Mouse (Mus musculus) heart, postnatal 25 days (tissue): Measurements from ENCODE around the gene Casr. TPM values are rescaled to one million over a fixed set of nuclear protein-coding genes. Genes with fewer than 3 reads are reported as not detected.

Experiments used
- DNase-seq: peaks from one replicate; pipeline ENCODE4 v3.0.0; 2022; ENCODE audit warnings: low spot score
- intact Hi-C: fragments of 180-260 bp; cut with DNase I; formaldehyde crosslinking; loops from one replicate; pipeline ENCODE4 v1.15.1; 2025
- total RNA-seq, 2 experiments: library from RNA; stranded (reverse); gene quantifications; 2 replicates each; pipeline ENCODE4 v1.2.3; 2021

Gene Casr
- total RNA-seq, 2 experiments from 2014 or later, result not detected

GRCm38 (mm10) chr16:36526596-36527282 lies 35.2 kb downstream of the Casr start:
- intact Hi-C loops, result no loop called here

GRCm38 (mm10) chr16:36523095-36523494 lies 38.8 kb downstream of the Casr start:
- DNase-seq, result no peak
- intact Hi-C loops, result no loop called here

More at GRCm38 (mm10) chr16:36526596-36527282, 35.2 kb downstream of the Casr start:
- DNase-seq, result no peak

- DNase-seq, result no peak
- intact Hi-C loops, result no loop called here
These were observed 45.6 kb downstream of the Casr start for GRCm38 (mm10) chr16:36516355-36516754.

GRCm38 (mm10) chr16:36507300-36507699 lies 54.6 kb downstream of the Casr start:
- intact Hi-C loops, result no loop called here
- DNase-seq, result no peak

- no peak for DNase-seq
- intact Hi-C loops, result no loop called here
These were observed 55.1 kb downstream of the Casr start for GRCm38 (mm10) chr16:36506827-36507226.

- no peak for DNase-seq
- intact Hi-C loops, result no loop called here
These were observed 56.0 kb downstream of the Casr start for GRCm38 (mm10) chr16:36505913-36506312.

- intact Hi-C loops, result no loop called here
- DNase-seq, result no peak
These were observed 56.8 kb downstream of the Casr start for GRCm38 (mm10) chr16:36505134-36505533.

GRCm38 (mm10) chr16:36502286-36502685 lies 59.7 kb downstream of the Casr start:
- intact Hi-C loops, result no loop called here
- DNase-seq, result no peak

- DNase-seq, result no peak
- intact Hi-C loops, result no loop called here
These were observed 69.5 kb downstream of the Casr start for GRCm38 (mm10) chr16:36492420-36492819.

GRCm38 (mm10) chr16:36476866-36477265 lies 85.1 kb downstream of the Casr start:
- no peak for DNase-seq
- intact Hi-C loops, result loop anchor here (10.0 kb wide), 1 partner anchor 238 kb away; no protein-coding TSS in a partner anchor

GRCm38 (mm10) chr16:36475530-36475929 lies 86.4 kb downstream of the Casr start:
- no peak for DNase-seq
- intact Hi-C loops, result loop anchor here (10.0 kb wide), 1 partner anchor 239 kb away; no protein-coding TSS in a partner anchor

- DNase-seq, result no peak
- intact Hi-C loops, result loop anchor here (10.0 kb wide), 1 partner anchor 240 kb away; no protein-coding TSS in a partner anchor
These were observed 87.1 kb downstream of the Casr start for GRCm38 (mm10) chr16:36474849-36475248.

GRCm38 (mm10) chr16:36473217-36474216 lies 88.4 kb downstream of the Casr start:
- intact Hi-C loops, result loop anchor here (1.0 to 10.0 kb wide), 4 partner anchors 149 to 535 kb away; no protein-coding TSS in a partner anchor
- no peak for DNase-seq

- no peak for DNase-seq
- intact Hi-C loops, result loop anchor here (10.0 kb wide), 1 partner anchor 244 kb away; no protein-coding TSS in a partner anchor
These were observed 90.8 kb downstream of the Casr start for GRCm38 (mm10) chr16:36471066-36471633.

GRCm38 (mm10) chr16:36469955-36470478 lies 91.9 kb downstream of the Casr start:
- intact Hi-C loops, result loop anchor here (10.0 kb wide), 1 partner anchor 245 kb away; no protein-coding TSS in a partner anchor
- DNase-seq, result no peak

- DNase-seq, result no peak
These were observed 92.6 kb downstream of the Casr start for GRCm38 (mm10) chr16:36469367-36469766.

GRCm38 (mm10) chr16:36468862-36469261 lies 93.1 kb downstream of the Casr start:
- DNase-seq, result no peak
- intact Hi-C loops, result no loop called here

More at GRCm38 (mm10) chr16:36469367-36469766, 92.6 kb downstream of the Casr start:
- intact Hi-C loops, result no loop called here

- intact Hi-C loops, result no loop called here
- no peak for DNase-seq
These were observed 94.0 kb downstream of the Casr start for GRCm38 (mm10) chr16:36467936-36468335.

GRCm38 (mm10) chr16:36465436-36465835 lies 96.5 kb downstream of the Casr start:
- DNase-seq, result no peak
- intact Hi-C loops, result no loop called here

- DNase-seq, result no peak
- intact Hi-C loops, result no loop called here
These were observed 97.9 kb downstream of the Casr start for GRCm38 (mm10) chr16:36464076-36464475.
